Mouse (Mus musculus): ENCODE results near the gene Evl.

Evl gene

GRCm38 (mm10) chr12:108651053-108651660, 96.6 kb downstream of the Evl start:
- DNase-seq (ENCODE audit: low read depth), result no peak

- no peak for DNase-seq (ENCODE audit: low read depth)
These were observed 99.1 kb downstream of the Evl start for GRCm38 (mm10) chr12:108653358-108654335.

GRCm38 (mm10) chr12:108657350-108657749, 102.8 kb downstream of the Evl start:
- peak; percentile 5 for DNase-seq (ENCODE audit: low read depth)

GRCm38 (mm10) chr12:108668606-108669235, 114.2 kb downstream of the Evl start:
- DNase-seq (ENCODE audit: low read depth), result no peak

- no peak for DNase-seq (ENCODE audit: low read depth)
These were observed 117.0 kb downstream of the Evl start for GRCm38 (mm10) chr12:108671541-108671940.

GRCm38 (mm10) chr12:108672908-108673307, 118.4 kb downstream of the Evl start:
- no peak for DNase-seq (ENCODE audit: low read depth)

GRCm38 (mm10) chr12:108673546-108673945, 119.0 kb downstream of the Evl start:
- DNase-seq (ENCODE audit: low read depth), result no peak

GRCm38 (mm10) chr12:108674502-108674901, 120.0 kb downstream of the Evl start:
- no peak for DNase-seq (ENCODE audit: low read depth)

- DNase-seq (ENCODE audit: low read depth), result no peak
These were observed 120.4 kb downstream of the Evl start for GRCm38 (mm10) chr12:108674916-108675315.

- DNase-seq (ENCODE audit: low read depth), result no peak
These were observed 121.3 kb downstream of the Evl start for GRCm38 (mm10) chr12:108675614-108676401.

GRCm38 (mm10) chr12:108677116-108677515, 122.6 kb downstream of the Evl start:
- DNase-seq (ENCODE audit: low read depth), result no peak

GRCm38 (mm10) chr12:108678366-108678765, 123.8 kb downstream of the Evl start:
- DNase-seq (ENCODE audit: low read depth), result no peak

- no peak for DNase-seq (ENCODE audit: low read depth)
These were observed 126.3 kb downstream of the Evl start for GRCm38 (mm10) chr12:108680861-108681260.

- DNase-seq (ENCODE audit: low read depth), result no peak
These were observed 127.9 kb downstream of the Evl start for GRCm38 (mm10) chr12:108682240-108683023.

GRCm38 (mm10) chr12:108686463-108686862, 131.9 kb downstream of the Evl start:
- DNase-seq (ENCODE audit: low read depth), result no peak

- no peak for DNase-seq (ENCODE audit: low read depth)
These were observed 132.4 kb downstream of the Evl start for GRCm38 (mm10) chr12:108686926-108687325.

- DNase-seq (ENCODE audit: low read depth), result no peak
These were observed 134.6 kb downstream of the Evl start for GRCm38 (mm10) chr12:108689167-108689566.

- no peak for DNase-seq (ENCODE audit: low read depth)
These were observed 136.0 kb downstream of the Evl start for GRCm38 (mm10) chr12:108690529-108690928.

GRCm38 (mm10) chr12:108693592-108693991, 139.1 kb downstream of the Evl start:
- DNase-seq (ENCODE audit: low read depth), result no peak

GRCm38 (mm10) chr12:108694223-108694622, 139.7 kb downstream of the Evl start:
- DNase-seq (ENCODE audit: low read depth), result no peak
